Mouse (Mus musculus): ENCODE measurements around the gene Olfr1030.
"Not testable (repeated sequence)": the region's sequence is repeated elsewhere in the genome, so short reads cannot be mapped to it uniquely, and the experiment has no call there.

Gene Olfr1030

DNA sequence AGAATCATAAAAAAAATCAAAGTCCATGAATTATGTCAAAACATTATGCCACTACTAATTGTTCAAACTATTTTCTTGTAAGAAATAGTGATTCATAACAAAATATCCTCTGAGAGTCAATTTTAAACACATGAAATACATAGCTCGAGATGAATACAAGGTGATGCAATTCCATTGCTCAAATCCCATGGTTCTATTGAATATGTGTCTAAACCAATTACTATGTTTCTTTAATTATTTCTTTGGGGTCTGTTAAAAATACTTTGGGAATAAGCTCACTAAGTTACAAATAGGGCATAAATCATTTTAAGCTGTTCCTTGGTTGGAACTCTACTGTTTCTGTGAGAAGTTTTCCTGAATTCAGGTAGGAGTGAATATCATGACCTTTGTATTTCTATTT, at the start of gene Olfr1030:
Gene Olfr1030, plus strand, starts transcription at position 301 of the 400 bp plus-strand sequence.
- DNase-seq (ENCODE audit: low spot score in 2 of 2), result no peak

DNA sequence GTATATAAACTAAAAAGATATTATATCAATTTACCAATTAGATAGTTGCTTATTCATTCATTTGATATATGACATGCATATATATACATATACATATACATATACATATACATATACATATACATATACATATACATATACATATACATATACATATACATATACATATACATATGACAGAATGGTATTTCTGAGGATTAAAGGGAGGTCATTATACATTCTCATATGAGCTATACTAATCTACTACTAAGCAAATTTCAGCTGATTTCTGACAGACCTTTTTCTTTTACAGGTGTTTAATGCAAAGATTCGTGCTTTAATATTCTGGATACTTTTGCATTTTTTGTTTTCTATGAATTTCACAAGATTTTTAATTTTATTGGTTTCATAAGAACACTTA, 28.9 kb upstream of the Olfr1030 start, which contains the start of gene Olfr1028:
Gene Olfr1028, plus strand, starts transcription at position 301 of the 400 bp plus-strand sequence.
- no peak for DNase-seq (ENCODE audit: low spot score in 2 of 2)

DNA sequence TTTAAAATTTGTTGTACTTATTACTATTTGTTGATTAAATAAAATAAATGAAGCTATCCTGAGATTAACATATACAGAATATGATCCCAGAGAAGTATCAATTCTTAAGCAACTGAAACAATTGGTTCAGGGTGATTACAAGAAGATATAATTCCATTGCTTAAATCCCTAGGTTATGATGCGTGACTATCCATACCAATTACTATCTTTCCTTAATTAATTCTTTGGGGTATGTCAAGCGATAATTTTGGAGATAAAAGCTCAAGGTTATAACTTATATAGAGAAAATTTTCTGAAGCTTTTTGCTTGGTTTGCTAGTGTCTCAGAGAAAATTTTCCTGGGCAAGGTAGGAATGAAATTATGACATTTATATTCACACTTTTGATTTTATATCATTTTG, 5.5 kb upstream of the Olfr1030 start, which contains the start of gene Olfr1029:
Gene Olfr1029, plus strand, starts transcription at position 301 of the 400 bp plus-strand sequence.
- DNase-seq (ENCODE audit: low spot score in 2 of 2), result no peak

DNA sequence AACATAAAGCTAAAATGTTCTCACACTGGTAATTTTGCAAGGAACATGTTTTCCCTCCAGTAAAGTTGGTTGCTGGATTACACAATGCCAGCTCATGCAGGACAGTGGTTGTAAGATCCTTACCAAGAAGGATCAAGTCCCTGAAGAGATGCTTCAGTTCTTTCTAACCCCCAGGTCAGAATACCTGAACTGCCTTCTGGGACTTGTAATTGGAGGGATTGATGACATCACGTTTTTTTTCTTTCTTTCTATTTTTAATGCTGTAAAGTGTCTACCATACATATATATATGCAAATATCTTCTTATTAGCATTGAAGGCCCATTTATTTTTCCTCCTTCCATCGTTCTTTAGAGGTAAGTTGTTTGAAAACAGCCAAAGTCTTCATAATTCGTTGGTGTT, 10.9 kb downstream of the Olfr1030 start, which contains the start of gene Olfr1031:
Gene Olfr1031, plus strand, starts transcription at position 301 of the 400 bp plus-strand sequence.
- DNase-seq (ENCODE audit: low spot score in 2 of 2), result no peak

DNA sequence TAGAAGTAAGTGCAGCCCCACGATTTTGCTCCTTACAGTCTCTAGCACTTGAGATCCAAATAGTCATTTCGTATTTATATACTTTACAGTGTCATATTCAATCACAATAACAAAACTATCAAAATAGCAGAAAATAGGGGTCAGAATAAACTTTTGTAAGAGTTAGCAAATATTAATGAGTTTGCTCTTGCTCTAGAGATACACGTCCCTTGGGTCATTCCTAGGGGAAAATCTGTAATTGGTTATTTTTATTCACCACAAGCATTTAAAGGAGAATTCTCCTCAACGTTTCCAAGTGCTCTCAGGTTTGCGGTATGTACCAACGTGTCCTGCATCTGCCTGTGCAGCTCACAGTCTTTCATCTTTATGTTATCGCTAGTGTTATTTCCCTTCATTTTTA, 26.2 kb downstream of the Olfr1030 start, which contains the start of gene Olfr1032:
Gene Olfr1032, plus strand, starts transcription at position 301 of the 400 bp plus-strand sequence.
- no peak for DNase-seq (ENCODE audit: low spot score in 2 of 2)

DNA sequence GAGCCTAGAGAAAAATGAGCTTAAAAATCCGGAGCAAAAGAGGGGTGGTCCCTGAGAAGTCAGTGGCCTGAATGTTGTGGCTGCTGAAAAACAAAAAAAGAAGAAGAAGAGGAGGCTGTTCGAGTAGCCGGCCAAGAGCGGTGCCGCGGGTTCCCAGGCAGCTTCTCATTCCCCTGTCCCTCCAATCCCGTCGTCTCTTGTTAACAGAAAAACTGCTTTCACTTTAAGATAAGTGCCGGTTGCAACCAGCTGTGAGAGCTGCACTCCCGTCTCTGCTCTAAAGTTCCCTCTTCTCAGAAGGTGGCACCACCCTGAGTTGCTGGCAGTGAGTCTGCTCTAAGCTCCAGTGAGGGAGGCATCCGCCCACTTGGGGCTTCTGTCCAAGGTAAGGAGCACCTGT, 41.3 kb downstream of the Olfr1030 start, which contains the start of gene Olfr1033:
Gene Olfr1033, plus strand, starts transcription at position 228 of the 400 bp plus-strand sequence.
- DNase-seq (ENCODE audit: low spot score in 2 of 2), result not testable (repeated sequence)

DNA sequence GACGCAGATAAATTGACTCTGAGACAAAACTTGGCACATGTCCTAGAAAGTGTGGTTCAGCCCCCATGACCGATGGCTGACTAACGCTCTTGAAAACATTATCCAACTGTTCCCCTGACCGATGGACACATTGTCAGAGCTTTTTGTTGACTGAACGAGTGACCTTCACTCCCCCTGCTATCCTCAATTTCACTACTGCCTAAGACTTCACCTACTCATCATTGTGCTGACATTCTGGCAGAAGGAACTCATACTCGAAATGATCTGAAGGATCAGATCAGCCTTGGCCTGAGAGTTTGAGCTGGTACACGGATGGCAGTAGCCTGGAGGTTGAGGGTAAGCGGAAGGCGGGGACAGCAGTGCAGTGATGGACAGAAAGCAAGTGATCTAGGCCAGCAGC, 42.4 kb downstream of the Olfr1030 start:
- DNase-seq (ENCODE audit: low spot score in 2 of 2), result not testable (repeated sequence)

Measured in right cerebral cortex, adult 2 months (tissue).